In genomic region chr17:80531351-80531750, GRCm38 (mm10) we compare ENCODE assay signal across 1 mouse cellular context. TPM values are rescaled to one million over a fixed set of nuclear protein-coding genes. Genes with fewer than 3 reads are reported as not detected.
"Had no signal": no experiment of that assay in that cellular context is flagged by ENCODE, and none has a peak within 500 bp of the region (broad histone marks: within the 10 kb centered on the region; RNA-seq: fewer than 3 reads in every experiment).

No protein-coding gene starts in this region.

RNA-seq across cellular contexts. Expression of gene Cdkl4, which starts 46.3 kb away (rescaled TPM):
- polyA plus RNA-seq: erythroblast, embryonic 14.5 days had no signal
